Mouse (Mus musculus) embryo, embryonic 11 days (tissue): ENCODE data around the gene Ly6f.
"Not testable (repeated sequence)": the region's sequence is repeated elsewhere in the genome, so short reads cannot be mapped to it uniquely, and the experiment has no call there.

Experiments
- DNase-seq: peaks from one replicate; pipeline ENCODE4 v3.0.0-alpha.2; 2015

Ly6f gene

DNA sequence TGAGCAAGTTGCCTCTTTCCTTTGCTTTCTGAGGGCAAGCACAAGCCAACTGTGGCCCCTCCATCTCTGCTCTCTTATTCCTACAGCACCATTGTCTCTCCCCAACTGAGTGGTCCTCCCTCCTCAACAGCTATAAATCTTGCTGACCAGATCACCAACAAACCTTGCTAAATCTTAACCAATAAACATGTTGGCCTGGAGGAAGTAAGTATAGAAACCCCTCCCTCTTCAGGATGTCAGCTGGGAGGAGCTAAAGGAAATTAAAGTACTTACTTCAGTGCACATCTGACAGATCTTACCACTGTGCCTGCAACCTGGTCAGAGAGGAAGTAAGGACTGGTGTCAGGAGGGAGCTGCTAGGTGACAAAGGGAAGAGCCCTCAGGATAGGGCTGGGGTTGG lies at the start of gene Ly6f:
Gene Ly6f, plus strand, starts transcription at position 301 of the 400 bp plus-strand sequence.
- no peak for DNase-seq

DNA sequence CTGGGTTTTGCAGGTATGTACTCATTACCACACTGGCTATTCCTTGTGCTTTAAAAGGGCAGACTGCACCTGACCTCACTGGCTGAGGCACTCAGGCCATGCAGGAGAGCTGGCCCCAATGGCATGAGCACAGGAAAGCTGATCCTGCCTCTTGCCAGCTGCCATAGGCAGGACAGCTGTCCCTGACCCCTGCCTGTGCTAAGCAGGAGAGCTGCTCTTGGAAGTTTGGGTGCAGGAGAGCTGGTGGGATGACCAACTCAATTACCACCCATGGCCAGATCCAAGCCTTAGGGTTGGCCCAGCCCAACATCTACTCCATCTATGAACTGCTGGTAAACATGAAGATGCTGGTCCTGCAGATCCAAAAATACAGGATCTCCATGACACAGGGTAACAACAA lies 46.3 kb upstream of the Ly6f start:
- no peak for DNase-seq

DNA sequence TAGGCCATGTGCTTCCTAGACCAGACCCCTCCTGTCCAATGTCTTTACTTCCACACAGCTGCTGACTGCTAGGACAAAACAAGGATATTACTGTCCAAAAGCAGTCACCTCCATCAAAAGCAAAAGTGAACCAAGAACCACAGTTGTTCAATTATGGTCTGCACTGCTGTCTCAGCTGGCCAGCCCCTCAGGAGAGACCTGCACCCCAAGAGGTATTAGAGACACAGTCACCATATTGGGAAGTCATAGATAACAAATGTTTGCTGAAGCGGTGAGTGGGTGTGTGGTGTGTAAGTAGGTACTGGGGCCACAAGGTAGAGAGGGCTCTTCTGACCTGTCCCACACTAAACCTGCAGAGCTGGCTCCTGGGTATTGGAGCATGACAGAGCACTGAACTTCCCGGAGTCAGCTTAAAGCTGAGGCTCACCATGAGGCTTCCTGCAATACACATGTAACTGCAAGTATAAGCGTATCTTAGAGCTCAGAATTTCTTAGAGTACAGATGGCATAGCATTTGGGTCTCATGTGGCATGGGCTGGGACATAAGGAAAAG lies 30.4 kb upstream of the Ly6f start:
- no peak for DNase-seq

DNA sequence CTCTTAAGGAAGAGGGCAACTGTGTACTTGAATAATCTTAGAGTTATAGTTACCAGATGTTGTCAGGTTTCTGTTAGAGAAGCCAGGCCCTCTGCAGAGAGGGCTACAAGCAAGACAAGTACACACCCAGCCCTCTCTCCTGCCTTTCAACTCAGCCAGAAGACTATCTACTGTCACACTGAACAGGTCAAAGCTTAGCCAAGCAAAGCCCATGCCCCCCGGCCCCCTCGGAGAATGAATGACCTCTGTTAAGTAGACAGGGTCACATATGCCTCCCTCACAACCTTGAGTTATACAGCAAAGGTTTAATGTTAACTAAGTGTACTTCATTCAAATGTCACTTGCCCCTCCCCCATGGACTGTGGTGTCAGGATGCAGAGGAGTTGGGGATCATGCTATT lies 27.7 kb upstream of the Ly6f start:
- peak; percentile 2 for DNase-seq

DNA sequence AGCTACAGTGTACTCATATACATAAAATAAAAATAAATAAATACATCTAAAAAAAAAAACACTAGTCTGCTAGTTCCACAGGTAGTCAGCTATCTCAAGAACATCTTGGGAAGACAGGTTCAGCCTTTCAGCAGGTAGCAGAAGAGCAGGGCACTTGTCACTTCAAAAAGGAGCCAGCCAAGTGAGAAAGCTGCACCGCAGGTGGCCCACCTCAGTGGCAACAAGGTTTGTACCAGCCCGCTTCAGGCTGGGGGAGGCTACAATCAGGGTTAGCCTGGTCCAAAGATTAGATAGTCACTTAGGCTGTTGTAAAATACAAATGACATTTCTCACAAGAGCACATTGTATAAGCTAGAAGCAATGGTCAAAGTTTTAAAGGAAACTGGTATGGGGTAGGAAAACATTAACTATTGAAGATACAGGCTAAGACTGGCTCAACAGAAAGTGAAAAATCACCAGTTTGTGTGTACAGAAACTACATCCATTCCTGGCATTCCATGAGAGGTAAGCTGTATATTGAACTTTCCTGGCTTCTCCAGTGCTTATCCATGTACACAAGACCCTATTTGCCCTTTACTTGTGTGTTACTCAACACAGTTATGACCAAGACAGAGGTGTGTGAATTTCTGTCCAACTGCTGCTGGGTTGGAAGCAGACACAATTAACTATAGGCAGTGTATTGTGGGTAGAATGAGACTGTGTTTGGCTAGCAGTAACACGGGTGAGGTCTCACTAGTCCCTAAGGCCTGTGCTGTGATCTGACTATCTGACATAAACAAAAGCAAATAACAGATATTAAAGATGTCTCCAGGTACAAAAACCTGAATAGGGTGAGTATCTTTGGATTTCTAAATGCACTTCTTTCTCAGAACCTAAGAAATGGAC lies 25.2 kb upstream of the Ly6f start:
- DNase-seq, result no peak

DNA sequence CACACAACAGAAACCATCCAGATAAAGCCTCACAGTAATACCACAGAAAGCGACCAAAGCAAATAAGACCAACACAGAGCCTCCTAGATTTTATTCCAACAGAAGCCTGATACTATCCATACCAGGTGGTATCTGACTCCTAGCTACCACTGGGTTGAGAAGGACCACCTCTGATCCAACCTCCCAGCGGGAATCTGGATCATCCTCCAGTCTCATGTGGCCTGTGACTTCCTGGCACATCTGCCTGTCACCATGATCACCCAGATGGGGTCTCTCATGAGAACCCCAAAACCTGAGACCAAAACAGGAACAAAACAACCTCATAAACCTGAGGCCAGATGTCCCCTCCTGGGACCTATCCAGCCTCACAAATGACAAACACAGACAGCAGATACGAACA lies 13.6 kb upstream of the Ly6f start:
- DNase-seq, result no peak

DNA sequence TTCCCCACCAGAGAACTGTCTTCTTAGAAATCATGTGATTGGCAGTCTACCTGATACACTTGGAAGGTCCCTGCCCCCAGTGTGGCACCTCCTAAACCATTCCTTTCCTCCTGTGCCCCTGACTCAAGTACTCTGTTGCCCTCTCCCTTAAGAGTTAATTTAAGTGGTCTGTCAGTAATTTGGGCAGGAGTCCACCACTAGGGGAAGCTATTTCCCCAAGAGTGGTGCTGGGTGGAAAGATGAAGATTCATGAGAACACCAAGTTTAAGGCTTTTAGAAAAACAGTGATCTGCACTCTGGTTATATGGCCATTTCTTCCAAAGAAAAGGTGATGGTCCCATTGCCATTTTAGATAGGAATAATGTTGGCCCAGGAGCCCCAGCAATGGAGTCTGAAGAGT lies 2.4 kb upstream of the Ly6f start:
- no peak for DNase-seq

DNA sequence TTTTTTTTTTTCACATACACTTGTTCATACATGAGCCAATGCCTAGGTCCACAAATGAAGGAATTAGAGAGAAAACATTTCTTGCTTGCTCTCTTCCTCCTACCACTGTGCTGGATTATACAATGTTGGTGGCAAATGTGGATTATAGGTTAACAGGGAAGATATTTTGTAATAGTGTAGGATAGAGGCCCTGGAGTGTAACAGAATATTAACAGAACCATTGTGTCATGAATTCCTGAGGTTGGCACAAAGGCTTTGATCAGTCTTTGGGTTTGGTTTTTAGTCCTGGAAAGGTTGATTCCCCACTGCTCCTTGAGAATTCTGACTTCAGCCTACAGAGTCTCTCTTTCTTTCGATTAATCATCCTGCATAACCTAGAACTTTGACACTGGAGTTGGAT lies 1.6 kb upstream of the Ly6f start:
- no peak for DNase-seq

DNA sequence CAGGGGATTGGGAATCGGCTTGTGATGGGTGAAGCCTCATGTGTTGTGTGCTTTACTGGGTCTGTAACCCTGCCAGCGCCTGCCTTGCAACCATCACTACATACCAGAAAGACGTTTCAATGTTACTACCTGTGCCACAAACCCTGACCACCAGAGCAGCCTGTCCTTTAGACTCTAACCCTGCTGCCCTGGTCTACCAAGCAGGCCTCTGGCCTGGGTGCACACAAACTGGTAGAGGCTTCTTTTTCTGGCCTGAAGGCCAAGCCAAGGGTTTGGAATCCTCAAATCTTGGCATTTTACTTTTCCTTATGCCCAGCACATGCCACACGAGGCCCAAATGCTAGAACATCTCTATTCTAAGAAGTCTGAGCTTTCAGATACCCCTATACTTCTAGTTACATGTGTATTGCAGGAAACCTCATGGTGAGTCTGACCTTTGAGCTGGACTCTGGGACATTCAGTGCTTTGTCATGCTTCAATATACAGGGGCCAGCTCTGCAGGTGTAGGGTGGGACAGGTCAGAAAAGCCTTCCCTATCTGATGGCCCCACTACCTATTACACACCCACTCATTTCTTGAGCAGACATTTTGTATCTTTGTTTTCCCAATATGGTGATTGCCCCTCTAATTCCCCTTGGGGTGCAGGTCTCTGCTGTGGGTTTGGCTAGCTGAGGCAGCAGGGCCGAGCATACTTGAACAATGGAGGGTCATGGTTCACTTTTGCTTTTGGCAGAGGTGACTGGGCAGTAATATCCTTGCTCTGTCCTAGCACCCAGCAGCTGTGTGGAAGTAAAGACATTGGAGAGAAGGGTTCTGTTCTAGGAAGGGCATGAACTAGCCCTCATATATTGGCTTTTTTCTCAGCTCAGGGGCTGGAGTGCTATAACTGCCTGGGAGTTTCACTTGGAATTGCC lies 952 bp downstream of the Ly6f start:
- no peak for DNase-seq

DNA sequence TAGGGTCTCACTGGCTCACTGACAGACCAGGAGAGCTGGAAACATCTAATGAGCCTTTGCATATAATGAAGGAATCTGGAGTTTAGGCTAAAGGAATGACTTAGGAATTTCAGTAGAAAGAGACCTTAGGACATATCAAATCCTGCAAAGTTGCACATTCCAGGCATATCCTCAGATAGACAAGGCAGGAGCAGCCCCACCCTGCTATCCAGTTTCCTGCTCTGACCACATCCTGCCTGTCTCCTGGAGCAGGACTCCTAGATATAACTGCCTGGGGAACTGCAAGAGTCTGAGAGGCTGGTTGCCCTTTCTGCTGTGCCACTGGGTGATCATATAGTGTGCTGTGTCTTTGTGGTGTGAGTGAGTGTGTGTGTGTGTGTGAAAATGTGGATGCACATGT lies 1.9 kb downstream of the Ly6f start:
- DNase-seq, result no peak

DNA sequence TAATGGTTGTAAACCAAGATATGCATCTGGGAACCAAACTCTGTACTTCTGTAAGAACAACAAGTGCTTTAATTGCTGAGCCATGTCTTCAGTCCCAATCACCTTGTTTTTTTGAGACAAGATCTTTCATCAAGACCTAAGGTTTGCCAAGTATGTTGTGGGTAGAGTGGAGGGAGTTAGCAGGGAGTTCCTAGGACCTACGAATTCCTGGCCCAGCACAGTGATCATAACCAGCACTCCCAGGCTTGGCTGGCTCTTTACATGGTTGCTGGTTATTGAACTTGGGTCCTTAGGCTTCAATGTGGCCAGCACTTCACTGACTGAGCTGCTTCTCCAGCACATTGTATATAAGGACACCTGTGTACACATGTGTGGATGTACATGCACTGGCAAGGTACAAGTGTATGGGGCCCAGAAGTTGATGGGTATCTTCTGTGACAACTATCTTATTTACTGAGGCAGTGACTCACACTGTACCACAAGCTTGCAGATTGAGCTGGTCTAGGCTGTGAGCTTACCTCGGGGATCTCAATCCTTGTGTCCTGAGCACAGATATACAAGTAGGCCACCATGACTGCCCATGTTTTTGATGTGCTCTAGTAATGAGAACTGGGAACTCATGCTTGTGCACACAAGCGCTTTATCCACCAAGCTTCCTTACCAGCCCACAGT lies 2.6 kb downstream of the Ly6f start:
- DNase-seq, result no peak

DNA sequence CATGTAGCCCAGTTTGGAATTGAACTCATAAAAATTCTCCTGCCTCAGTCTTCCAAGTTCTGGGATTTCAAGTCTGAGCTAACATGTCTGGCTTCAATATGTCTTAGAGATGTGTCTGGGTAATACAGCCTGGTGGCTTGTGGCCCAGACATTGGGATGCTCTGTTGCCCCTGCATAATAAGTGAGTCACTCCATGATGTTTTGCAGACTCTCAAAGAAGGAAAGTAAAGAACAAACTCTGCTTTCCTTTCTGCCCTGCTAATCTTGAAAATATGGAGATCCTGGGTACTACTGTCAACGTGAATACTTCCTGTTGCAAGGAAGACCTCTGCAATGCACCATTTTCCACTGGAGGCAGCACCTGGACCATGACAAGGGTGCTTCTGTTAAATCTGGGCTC lies 3.2 kb downstream of the Ly6f start:
- DNase-seq, result no peak

DNA sequence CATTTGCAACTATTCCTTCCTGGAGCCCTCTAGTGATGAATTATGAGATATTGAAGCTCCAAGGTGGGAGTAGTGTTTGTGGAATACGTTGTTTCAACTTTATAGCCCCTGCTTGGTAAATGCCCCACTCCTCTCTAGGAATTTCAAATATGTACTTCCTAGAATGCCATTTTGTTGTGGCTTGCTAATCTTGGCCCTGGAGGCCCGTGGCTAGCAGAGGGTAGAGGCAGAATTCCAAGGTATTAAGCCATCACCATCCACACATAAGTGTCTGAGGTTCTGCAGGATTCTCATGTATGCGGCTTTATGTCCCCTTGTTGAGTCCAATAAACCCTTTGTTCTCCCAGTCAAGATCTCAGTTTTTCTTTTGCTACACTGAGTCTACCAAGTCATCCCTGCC lies 3.7 kb downstream of the Ly6f start:
- no peak for DNase-seq

DNA sequence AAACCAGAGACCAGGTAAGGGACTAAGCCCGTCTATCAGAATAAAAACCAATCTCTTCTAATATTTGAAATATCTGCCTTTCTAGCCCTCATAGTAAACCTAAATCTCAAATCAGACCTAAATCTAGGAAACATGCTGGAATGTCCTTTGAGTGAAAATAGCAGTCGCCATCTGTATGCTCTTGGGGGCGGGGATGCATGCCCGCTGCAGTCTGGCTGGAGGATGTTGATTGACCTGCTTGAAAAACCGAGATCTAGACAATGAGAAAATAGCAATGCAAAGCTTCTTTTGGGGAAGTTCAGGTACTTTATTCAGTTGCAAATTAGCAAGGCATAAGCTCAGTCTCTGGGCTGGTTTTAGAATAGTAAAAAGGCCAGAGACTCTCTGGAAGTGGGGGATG lies 13.8 kb downstream of the Ly6f start:
- DNase-seq, result not testable (repeated sequence)

DNA sequence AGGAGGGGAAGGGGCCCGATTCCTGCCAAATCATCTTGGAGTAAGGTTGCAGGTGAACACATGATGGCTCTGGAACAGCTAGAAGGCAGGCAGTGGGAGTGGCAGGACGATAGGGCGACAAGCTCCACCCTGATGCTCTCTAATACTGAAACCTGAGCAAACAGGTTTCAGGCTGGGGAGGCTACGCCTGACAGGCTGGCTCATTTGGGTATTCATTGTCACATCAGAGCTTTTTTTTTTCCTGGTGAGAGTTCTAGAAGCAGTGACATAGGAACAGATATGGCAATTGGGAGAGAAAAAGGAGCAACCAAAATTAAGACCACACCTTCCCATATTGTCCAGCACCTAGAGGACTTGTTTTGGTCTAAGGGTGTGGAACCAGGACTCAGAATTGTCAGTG lies 18.3 kb downstream of the Ly6f start:
- DNase-seq, result not testable (repeated sequence)

DNA sequence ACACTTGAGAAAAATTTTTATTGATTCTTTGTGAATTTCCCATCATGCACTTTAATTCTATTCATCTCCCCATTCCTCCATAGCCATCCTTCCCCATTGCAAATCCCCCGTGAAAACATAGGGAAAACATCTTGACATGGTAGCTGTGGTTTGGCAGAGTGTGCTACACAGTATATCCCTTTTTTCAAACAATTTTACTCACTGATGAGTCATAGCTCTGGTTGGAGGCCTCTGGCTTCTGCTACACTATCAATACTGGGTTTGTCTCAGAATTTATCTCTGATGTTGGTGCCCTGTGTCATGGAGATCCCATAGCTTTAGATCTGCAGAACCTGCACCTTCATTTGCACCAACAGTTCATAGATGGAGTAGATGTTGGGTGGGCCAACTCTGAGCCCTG lies 24.2 kb downstream of the Ly6f start:
- DNase-seq, result no peak

DNA sequence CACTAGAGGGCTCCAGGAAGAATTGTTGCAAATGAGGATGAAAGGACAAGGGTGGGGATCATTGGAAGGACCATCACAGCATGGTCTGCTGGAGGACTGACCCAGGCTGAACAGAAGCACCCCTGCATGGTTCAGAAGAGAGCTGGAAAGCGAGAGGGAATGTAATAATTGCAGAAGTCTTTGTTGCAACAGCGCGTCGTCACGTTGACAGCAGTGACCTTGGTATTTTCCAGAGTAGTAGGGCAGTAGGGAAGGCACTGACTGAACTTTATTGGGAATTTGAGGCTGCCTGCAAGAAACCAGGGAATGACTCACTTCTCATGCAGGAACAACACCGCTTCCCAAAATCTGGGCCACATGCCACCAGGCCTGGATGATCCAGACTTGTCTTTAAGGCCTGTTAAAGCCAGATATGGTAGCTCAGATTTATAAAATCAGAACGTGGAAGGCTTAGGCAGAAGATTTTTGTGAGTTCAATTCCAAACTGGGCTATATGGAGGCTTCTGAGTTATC lies 25.7 kb downstream of the Ly6f start:
- no peak for DNase-seq

DNA sequence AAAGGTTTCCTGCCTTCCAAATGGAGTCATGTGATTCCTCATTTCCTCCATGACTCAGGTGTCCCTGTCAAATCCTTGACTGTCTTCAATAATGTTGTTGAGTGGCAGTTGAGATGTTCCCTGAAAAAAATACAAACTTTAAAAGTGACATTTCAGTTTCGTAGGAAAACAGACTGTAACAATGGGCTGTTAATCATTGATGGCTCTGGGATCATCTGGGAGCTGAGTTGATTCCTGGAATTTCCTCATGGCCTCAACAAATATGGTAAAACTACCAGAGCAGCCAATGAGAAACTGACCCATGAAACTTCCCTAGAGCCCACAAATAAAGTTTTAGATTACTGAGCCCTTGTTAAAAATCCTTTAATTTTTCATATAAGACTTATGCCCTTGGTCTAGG lies 37.9 kb downstream of the Ly6f start:
- DNase-seq, result no peak

DNA sequence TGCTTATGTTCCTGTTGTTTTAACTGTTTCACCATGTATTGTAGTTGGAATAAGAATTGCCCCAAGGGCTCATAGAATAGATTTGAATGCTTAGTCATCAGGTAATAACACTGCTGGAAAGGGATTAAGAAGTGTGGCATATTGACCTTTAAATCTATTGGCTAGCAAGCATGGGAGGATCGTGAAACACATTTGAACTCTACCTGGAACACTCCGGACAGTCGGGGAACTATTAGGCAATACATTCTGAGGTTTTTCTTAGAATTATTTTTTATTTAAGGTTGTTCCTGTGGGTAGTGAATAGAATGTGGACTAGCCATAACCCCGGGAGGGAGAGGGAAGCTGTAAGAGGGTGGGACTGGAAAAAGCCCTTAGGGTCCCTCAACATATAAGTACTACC lies 41.0 kb downstream of the Ly6f start:
- DNase-seq, result no peak

DNA sequence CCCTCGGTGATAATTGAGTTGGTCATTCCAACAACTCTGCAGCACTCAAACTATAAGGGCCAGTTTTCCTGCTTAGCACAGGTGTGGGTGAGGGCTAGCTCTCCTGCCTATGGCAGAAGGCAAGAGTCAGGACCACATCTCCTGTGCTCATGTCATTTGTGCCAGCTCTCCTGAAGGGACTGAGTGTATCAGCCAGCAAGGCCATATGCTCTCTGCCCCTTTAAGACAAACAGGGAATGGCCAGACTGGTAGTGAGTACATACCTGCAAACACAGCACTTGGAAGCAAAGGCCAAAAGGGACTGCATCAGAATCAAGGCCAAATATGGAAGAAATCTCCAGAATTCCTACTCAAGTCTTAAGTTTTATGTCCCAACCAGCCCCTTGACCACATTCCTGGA lies 41.7 kb downstream of the Ly6f start:
- DNase-seq, result no peak

DNA sequence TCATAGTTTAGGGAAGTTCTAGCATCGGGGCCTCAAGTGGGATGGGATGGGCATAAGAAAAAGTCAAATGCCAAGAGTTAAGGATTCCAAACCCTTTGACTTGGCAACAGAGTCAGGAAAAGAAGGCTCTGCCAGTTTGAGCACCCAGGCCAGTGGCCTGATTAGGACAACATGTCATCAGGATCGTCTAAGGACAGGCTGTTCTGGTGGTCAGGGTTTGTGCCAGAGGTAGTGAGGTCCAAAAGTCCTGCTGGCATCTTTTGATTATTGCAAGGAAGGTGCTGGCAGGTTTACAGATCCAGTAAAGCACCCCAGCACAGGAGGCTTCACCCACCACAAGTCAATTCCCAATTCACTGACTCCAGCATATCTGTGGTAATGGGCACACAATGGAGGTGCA lies 46.2 kb downstream of the Ly6f start:
- no peak for DNase-seq

DNA sequence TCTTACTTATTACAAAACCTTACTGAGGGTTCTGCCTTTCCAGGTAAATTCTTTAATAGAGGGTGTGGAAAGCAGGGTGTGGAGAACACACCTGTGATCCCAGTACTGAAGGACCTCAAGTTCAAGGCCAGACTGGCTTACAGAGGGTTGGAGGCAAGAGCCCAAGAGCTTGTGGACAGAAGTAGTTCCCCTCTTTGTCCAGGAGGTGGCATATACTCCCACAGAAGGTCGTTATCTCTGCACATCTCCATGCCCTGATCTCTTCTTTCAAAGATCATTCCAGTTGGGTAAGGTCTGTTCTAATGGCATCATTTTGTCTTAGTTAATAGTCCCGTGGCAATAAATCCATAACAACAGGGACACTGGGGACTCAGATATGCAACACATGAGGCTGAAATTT lies 49.0 kb downstream of the Ly6f start:
- DNase-seq, result no peak

DNA sequence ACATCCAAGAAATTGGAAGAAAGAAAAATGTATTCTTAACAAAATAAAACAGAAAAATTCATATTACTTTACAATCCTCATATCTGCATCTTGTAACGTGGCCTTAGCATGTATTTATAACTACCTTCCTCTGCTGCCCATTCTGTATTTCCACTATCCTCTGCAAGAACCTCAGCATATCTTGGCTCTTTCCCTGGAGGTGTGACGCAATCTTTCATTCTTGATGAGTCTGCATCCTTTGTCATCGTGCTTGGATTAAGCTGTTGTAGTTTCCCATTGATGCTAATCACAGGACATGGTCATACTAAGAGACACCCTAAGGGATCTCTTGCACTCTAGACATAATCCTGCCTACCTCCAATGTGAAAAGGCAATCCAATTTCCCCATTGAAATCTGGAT lies 50.4 kb downstream of the Ly6f start:
- no peak for DNase-seq
